10 mouse cellular contexts compared by ENCODE assay signal in the genomic region with DNA sequence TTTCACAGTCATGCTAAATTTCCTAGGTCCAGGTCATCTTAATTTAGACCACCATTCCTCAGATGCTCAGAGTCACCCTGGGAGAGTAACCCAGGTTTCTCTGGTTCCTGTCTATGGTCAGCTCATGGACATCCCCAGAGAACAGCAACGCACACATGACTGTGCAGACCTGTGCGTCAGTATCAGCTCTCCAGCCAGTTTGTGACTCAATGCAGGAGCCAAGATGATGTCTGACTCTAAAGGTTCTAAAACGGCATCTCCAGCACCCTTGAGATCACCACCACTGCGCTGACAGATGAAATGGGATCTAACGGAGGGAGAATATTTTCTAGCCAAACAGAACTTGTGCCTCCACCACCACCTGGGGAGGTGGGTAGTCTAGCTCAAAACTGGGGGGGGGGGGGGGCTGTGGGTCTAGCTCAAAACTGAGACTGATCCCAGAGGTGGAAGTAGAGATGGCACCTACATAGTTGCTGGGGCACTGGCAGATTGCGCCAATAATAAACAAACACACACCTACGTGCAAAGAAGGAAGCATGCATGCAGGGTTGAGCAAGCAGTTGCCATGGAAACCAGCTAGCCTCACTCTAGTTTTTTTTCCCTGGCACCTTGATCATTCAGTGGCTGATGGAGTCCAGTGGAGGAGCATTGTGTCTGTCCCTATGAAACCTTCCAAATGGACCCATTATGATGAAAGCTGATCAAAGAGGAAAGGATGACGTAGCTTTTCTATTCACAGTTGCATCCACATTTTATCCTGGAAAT.
DNase-seq lines count a peak whose midpoint lies in the region; ATAC-seq and TF ChIP-seq lines count a peak whose summit lies in the region.
"Had no signal": no experiment of that assay in that cellular context is flagged by ENCODE, and none has a peak within 500 bp of the region (broad histone marks: within the 10 kb centered on the region; RNA-seq: fewer than 3 reads in every experiment).

No protein-coding gene starts in this region.

- intact Hi-C loops in heart, postnatal 25 days (cut with DNase I): no loop called here

- no peak overlapping the region for H3K27ac ChIP-seq in hindbrain, embryonic 14.5 days
- H3K27ac ChIP-seq in hindbrain, embryonic 13.5 days: no peak overlapping the region
- no peak overlapping the region for H3K27ac ChIP-seq in lung, postnatal 0 days (ENCODE audit: low read length)
- H3K27ac ChIP-seq in midbrain, embryonic 16.5 days (ENCODE audit: low read length): peak overlapping the region; percentile 60
- no peak overlapping the region for H3K27ac ChIP-seq in heart, embryonic 12.5 days (ENCODE audit: poor library complexity, severe bottlenecking)

- H3K27me3 ChIP-seq in hindbrain, embryonic 14.5 days (ENCODE audit: control insufficient read depth, insufficient read depth, low read length): no peaks in the 10 kb centered on the region
- no peaks in the 10 kb centered on the region for H3K27me3 ChIP-seq in hindbrain, embryonic 13.5 days
- H3K27me3 ChIP-seq in lung, postnatal 0 days (replicated peaks; ENCODE audit: insufficient read depth, low read length): no peaks in the 10 kb centered on the region
- H3K27me3 ChIP-seq in midbrain, embryonic 16.5 days (ENCODE audit: control insufficient read depth, insufficient read depth, low read depth, low read length): no peaks in the 10 kb centered on the region
- H3K27me3 ChIP-seq in heart, embryonic 12.5 days (replicated peaks): 0 out of 2 replicates have a peak, but pooled peaks cover 3% of the 10 kb centered on the region

- no peak for TF ChIP-seq EP300 in lung, postnatal 0 days (IDR thresholded peaks at IDR 0.05)

- WGBS in hindbrain, embryonic 14.5 days: 54% methylated on average over 8 of the region's 8 CpGs
- WGBS in hindbrain, embryonic 13.5 days: 59% methylated on average over 8 of the region's 8 CpGs
- WGBS in lung, postnatal 0 days: 54% methylated on average over 8 of the region's 8 CpGs
- 44% methylated on average over 8 of the region's 8 CpGs for WGBS in midbrain, embryonic 16.5 days
- WGBS in heart, embryonic 12.5 days: 74% methylated on average over 8 of the region's 8 CpGs

- H3K4me2 ChIP-seq in hindbrain, embryonic 14.5 days (replicated peaks): 0 out of 2 replicates have a peak overlapping the region, but pooled peaks have one; percentile 2
- H3K4me2 ChIP-seq in hindbrain, embryonic 13.5 days: no peak overlapping the region
- H3K4me2 ChIP-seq in lung, postnatal 0 days (replicated peaks; ENCODE audit: low read depth, low read length): no peak overlapping the region
- peak overlapping the region; percentile 40 for H3K4me2 ChIP-seq in midbrain, embryonic 16.5 days (ENCODE audit: low read length)
- H3K4me2 ChIP-seq in heart, embryonic 12.5 days: no peak overlapping the region

- no peaks in the 10 kb centered on the region for H3K36me3 ChIP-seq in hindbrain, embryonic 14.5 days (replicated peaks; ENCODE audit: control insufficient read depth, insufficient read depth)
- H3K36me3 ChIP-seq in hindbrain, embryonic 13.5 days: no peaks in the 10 kb centered on the region
- no peaks in the 10 kb centered on the region for H3K36me3 ChIP-seq in lung, postnatal 0 days (ENCODE audit: insufficient read depth, low read length)
- H3K36me3 ChIP-seq in midbrain, embryonic 16.5 days (ENCODE audit: control insufficient read depth, insufficient read depth, low read length): no peaks in the 10 kb centered on the region
- H3K36me3 ChIP-seq in heart, embryonic 12.5 days: no peaks in the 10 kb centered on the region

- peak; percentile 70 for DNase-seq in hindbrain, embryonic 14.5 days (ENCODE audit: low spot score)
- peak; percentile 39 for DNase-seq in lung, postnatal 0 days (ENCODE audit: low spot score)
- DNase-seq in lung, postnatal 25 days (ENCODE audit: low spot score): no peak
- peak; percentile 18 for DNase-seq in embryo, embryonic 11 days
- no peak for DNase-seq in heart, postnatal 25 days (ENCODE audit: low spot score)
- DNase-seq: cerebellum, adult 18-20 months; heart, adult 18-20 months had no signal

- no peaks in the 10 kb centered on the region for H3K9me3 ChIP-seq in hindbrain, embryonic 14.5 days (ENCODE audit: control insufficient read depth, low read length)
- no peaks in the 10 kb centered on the region for H3K9me3 ChIP-seq in hindbrain, embryonic 13.5 days
- no peaks in the 10 kb centered on the region for H3K9me3 ChIP-seq in lung, postnatal 0 days (ENCODE audit: low read length)
- H3K9me3 ChIP-seq in midbrain, embryonic 16.5 days (replicated peaks; ENCODE audit: control insufficient read depth, low read length, poor library complexity, severe bottlenecking): no peaks in the 10 kb centered on the region
- no peaks in the 10 kb centered on the region for H3K9me3 ChIP-seq in heart, embryonic 12.5 days (replicated peaks)

- no peak for ATAC-seq in hindbrain, embryonic 14.5 days (ENCODE audit: low FRiP score)
- no peak for ATAC-seq in hindbrain, embryonic 13.5 days (ENCODE audit: low FRiP score)
- ATAC-seq in lung, postnatal 0 days: no peak
- ATAC-seq in midbrain, embryonic 16.5 days: peak; percentile 89
- no peak for ATAC-seq in heart, embryonic 12.5 days (ENCODE audit: insufficient number of reproducible peaks, low FRiP score)

- H3K4me3 ChIP-seq in hindbrain, embryonic 14.5 days (replicated peaks; ENCODE audit: low read length): no peak overlapping the region
- H3K4me3 ChIP-seq in hindbrain, embryonic 13.5 days: no peak overlapping the region
- no peak overlapping the region for H3K4me3 ChIP-seq in lung, postnatal 0 days (ENCODE audit: low read depth, low read length)
- H3K4me3 ChIP-seq in midbrain, embryonic 16.5 days (ENCODE audit: low read depth, low read length): no peak overlapping the region
- H3K4me3 ChIP-seq in heart, embryonic 12.5 days: no peak overlapping the region

- H3K9ac ChIP-seq in hindbrain, embryonic 14.5 days: no peak overlapping the region
- no peak overlapping the region for H3K9ac ChIP-seq in hindbrain, embryonic 13.5 days
- H3K9ac ChIP-seq in lung, postnatal 0 days (replicated peaks; ENCODE audit: low read depth): no peak overlapping the region
- no peak overlapping the region for H3K9ac ChIP-seq in midbrain, embryonic 16.5 days (ENCODE audit: low read depth, low read length)
- no peak overlapping the region for H3K9ac ChIP-seq in heart, embryonic 12.5 days

- TF ChIP-seq CTCF in lung, postnatal 0 days (IDR thresholded peaks at IDR 0.05): no peak

- H3K4me1 ChIP-seq in hindbrain, embryonic 14.5 days (replicated peaks; ENCODE audit: control insufficient read depth, insufficient read depth, low read length): peaks cover 7% of the 10 kb centered on the region; the same call in 1 of the 2 replicates
- peaks cover 15% of the 10 kb centered on the region for H3K4me1 ChIP-seq in hindbrain, embryonic 13.5 days (replicated peaks)
- H3K4me1 ChIP-seq in lung, postnatal 0 days (ENCODE audit: insufficient read depth, low read depth, low read length): peaks cover 3% of the 10 kb centered on the region; the same call in 1 of the 2 replicates
- peaks cover 9% of the 10 kb centered on the region for H3K4me1 ChIP-seq in midbrain, embryonic 16.5 days (ENCODE audit: control insufficient read depth, insufficient read depth, low read length)
- H3K4me1 ChIP-seq in heart, embryonic 12.5 days (replicated peaks): peaks cover 4% of the 10 kb centered on the region; the same call in 1 of the 2 replicates

Comparison
In these comparisons a context has a peak if more than half of its experiments do, and no peak if none do; other contexts are left out.
1. DNase-seq: peak in hindbrain, embryonic 14.5 days (single experiment), lung, postnatal 0 days (single experiment) and embryo, embryonic 11 days (single experiment); none in lung, postnatal 25 days (single experiment) and heart, postnatal 25 days (single experiment).
2. H3K4me2 ChIP-seq: peak in hindbrain, embryonic 14.5 days (single experiment) and midbrain, embryonic 16.5 days (single experiment); none in hindbrain, embryonic 13.5 days (single experiment), lung, postnatal 0 days (single experiment) and heart, embryonic 12.5 days (single experiment).